Mouse (Mus musculus) hindbrain, embryonic 15.5 days (tissue): ENCODE results near the gene Scamp2. TPM values are rescaled to one million over a fixed set of nuclear protein-coding genes. Genes with fewer than 3 reads are reported as not detected.

Experiments used
- ATAC-seq: fragments of 200-750 bp; cut with Nextera tagmentation; 2 replicates; pipeline ENCODE4 v1.8.0; 2017; ENCODE audit warnings: low read depth, moderate number of reproducible peaks, moderate TSS enrichment; ENCODE audit not compliant: low FRiP score
- H3K27ac ChIP-seq: fragments of 300-500 bp; sonication (generic); replicated peaks from 2 replicates; pipeline ENCODE4 v1.5.1; 2015; ENCODE audit warnings: mild to moderate bottlenecking, inconsistent platforms
- H3K27me3 ChIP-seq: fragments of 300-500 bp; sonication (generic); 2 replicates; pipeline ENCODE4 v1.6.1; 2015; ENCODE audit warnings: control low read depth, inconsistent platforms
- H3K36me3 ChIP-seq: fragments of 300-500 bp; sonication (generic); 2 replicates; pipeline ENCODE4 v1.6.1; 2015; ENCODE audit warnings: control low read depth, inconsistent platforms
- H3K4me1 ChIP-seq: fragments of 300-500 bp; sonication (generic); replicated peaks from 2 replicates; pipeline ENCODE4 v1.6.1; 2015; ENCODE audit warnings: control low read depth, inconsistent platforms
- H3K4me2 ChIP-seq: fragments of 300-500 bp; sonication (generic); 2 replicates; pipeline ENCODE4 v1.6.1; 2015; ENCODE audit warnings: moderate library complexity, mild to moderate bottlenecking, inconsistent platforms
- H3K4me3 ChIP-seq: fragments of 300-500 bp; sonication (generic); 2 replicates; pipeline ENCODE4 v1.5.1; 2015; ENCODE audit warnings: mild to moderate bottlenecking, inconsistent platforms
- H3K9ac ChIP-seq: fragments of 300-500 bp; sonication (generic); 2 replicates; pipeline ENCODE4 v1.6.1; 2015; ENCODE audit warnings: inconsistent platforms
- H3K9me3 ChIP-seq: fragments of 300-500 bp; sonication (generic); 2 replicates; pipeline ENCODE4 v1.6.1; 2016; ENCODE audit warnings: control low read depth, inconsistent platforms
- WGBS: fragments of 180-500 bp; shearing (Covaris S2); methylation state at CpG from one replicate; pipeline ENCODE4 v1.1.7; 2015; 5-methylcytosine and 5-hydroxymethylcytosine counted together
- polyA plus RNA-seq: library from polyadenylated mRNA; unstranded; fragments of >200 nt; fragmentation: Nextera tagmentation; extraction: Ambion mirVana; gene quantifications from 2 replicates; pipeline ENCODE4 v1.2.1, GENCODE M21; 2015

Scamp2 gene
- polyA plus RNA-seq, 1 experiment from 2014 or later, result 48.9 TPM

DNA sequence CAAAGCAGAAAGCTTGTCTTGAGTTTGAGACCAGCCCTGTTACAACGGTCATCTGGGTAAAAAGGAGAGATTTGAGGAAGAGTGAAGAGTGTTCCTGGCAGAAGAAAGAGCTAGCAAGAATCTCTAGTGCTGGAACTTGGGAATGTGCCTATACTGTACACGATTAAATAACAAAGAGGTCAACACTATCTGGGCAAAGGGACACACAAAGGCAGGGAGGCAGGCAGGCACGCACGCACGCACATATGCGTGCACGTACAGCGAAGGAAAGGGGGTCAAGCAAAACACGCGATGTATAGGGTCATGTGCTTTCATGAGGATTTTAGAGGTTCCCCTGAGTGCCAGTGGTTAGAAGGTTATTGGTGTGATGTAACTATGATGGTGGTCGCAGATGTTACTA, 7.6 kb upstream of the Scamp2 start:
- 72% methylated on average over 11 of the region's 11 CpGs for WGBS
- no peak overlapping the region for H3K4me3 ChIP-seq

DNA sequence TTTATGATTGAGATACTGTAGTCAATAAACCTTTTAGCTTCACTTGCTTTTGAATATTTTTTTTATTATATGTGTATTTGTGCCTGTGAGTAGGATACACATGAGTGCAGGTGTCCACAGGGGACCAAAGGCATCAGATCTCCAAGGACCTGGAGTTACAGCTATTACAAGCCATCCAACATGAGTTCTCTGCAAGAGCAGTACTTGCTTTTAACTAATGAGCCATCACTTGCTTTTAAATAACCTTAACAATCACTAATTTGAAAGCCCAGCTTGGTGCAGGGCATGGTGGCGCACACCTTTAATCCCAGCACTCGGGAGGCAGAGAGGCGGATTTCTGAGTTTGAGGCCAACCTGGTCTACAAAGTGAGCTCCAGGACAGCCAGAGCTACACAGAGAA, 6.0 kb upstream of the Scamp2 start:
- Histone ChIP-seq H3K4me3 (no peak overlapping the region), H3K27me3 (no peaks in the 10 kb centered on the region), H3K36me3 (peaks cover 9% of the 10 kb centered on the region), H3K27ac (no peak overlapping the region), H3K4me1 (peaks cover 20% of the 10 kb centered on the region), H3K9ac (no peak overlapping the region), H3K4me2 (no peak overlapping the region), H3K9me3 (no peaks in the 10 kb centered on the region)
- WGBS, result 43% methylated on average over 3 of the region's 3 CpGs
- no peak for ATAC-seq

More for the DNA sequence above, 7.6 kb upstream of the Scamp2 start:
- no peaks in the 10 kb centered on the region for H3K9me3 ChIP-seq
- H3K9ac ChIP-seq, result no peak overlapping the region
- H3K36me3 ChIP-seq, result peaks cover 18% of the 10 kb centered on the region
- peaks cover 28% of the 10 kb centered on the region for H3K4me1 ChIP-seq
- no peak overlapping the region for H3K4me2 ChIP-seq
- H3K27ac ChIP-seq, result 0 out of 2 replicates have a peak overlapping the region, but pooled peaks have one; percentile 0
- ATAC-seq, result 0 out of 2 replicates have a peak, but pooled peaks have one; percentile 5
- H3K27me3 ChIP-seq, result no peaks in the 10 kb centered on the region

DNA sequence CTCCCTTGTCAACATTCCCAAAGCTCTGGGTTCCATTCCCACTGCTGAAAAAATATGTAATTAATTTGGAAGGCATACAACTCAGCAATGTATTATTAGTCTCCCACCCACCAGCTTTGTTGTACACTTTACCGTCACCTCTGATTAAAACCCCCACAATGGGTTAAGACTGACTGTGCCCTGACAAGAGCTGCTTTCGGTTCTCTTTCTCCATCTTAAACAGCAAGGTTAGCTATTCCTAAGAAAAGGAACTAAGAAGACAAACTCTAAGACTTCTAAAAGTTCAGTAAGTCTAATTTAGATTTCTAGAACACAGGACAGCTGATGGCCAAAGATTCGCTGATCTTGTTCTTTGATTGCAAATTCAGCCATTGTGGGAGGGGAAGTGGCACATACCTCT, 3.5 kb upstream of the Scamp2 start:
- H3K4me2 ChIP-seq, result no peak overlapping the region
- WGBS, result 81% methylated on average over 3 of the region's 3 CpGs

DNA sequence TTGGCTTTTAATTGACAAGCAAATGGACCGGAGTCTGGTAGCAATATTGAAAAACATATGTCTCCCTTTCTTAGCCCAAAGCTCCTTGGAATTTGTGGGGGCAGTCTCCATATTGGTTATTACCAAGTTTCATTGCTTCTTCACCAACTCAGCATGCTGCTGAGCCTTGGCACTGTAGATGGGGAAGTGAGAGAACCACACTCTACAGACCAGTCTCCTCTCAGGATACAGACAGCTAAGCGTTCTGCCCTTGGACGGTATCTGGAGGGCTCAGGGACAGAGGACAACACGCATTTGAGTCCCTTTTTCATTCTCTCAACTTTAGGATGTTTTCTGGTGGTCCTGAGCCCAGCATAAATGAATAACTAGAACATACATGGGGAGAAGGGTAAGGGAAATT, 2.1 kb upstream of the Scamp2 start:
- Histone ChIP-seq H3K27ac (no peak overlapping the region), H3K4me3 (no peak overlapping the region), H3K36me3 (no peaks in the 10 kb centered on the region), H3K4me2 (no peak overlapping the region), H3K9me3 (no peaks in the 10 kb centered on the region), H3K4me1 (peaks cover 27% of the 10 kb centered on the region), H3K9ac (no peak overlapping the region), H3K27me3 (no peaks in the 10 kb centered on the region)
- 87% methylated on average over 4 of the region's 4 CpGs for WGBS
- ATAC-seq, result no peak

More for the DNA sequence above, 3.5 kb upstream of the Scamp2 start:
- H3K27ac ChIP-seq, result no peak overlapping the region
- no peak overlapping the region for H3K4me3 ChIP-seq
- H3K36me3 ChIP-seq, result no peaks in the 10 kb centered on the region
- H3K9me3 ChIP-seq, result no peaks in the 10 kb centered on the region
- no peak for ATAC-seq
- H3K4me1 ChIP-seq, result peaks cover 21% of the 10 kb centered on the region
- H3K27me3 ChIP-seq, result no peaks in the 10 kb centered on the region
- no peak overlapping the region for H3K9ac ChIP-seq

DNA sequence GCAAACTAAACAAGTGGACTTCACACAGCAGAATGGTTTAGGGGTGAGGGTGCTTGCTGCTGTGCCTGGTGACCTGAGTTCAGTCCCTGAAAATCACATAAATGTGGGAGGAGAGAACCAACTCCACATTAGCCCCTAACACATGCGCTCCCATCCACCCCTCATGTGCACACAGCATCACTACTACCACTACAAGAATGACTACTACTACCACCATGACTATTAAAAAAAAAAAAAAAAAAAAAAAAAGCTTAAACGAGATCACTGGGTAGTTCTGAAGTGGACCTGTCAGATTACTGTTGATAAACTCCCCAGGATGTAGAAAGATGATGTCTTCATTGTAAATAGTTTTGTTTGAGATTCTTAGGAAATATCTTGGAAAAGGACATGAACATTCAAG, 1.2 kb upstream of the Scamp2 start:
- H3K4me3 ChIP-seq, result no peak overlapping the region
- H3K9ac ChIP-seq, result no peak overlapping the region
- H3K4me2 ChIP-seq, result no peak overlapping the region
- ATAC-seq, result no peak
- no peaks in the 10 kb centered on the region for H3K9me3 ChIP-seq
- peaks cover 30% of the 10 kb centered on the region for H3K4me1 ChIP-seq
- H3K27me3 ChIP-seq, result no peaks in the 10 kb centered on the region
- H3K36me3 ChIP-seq, result no peaks in the 10 kb centered on the region
- no peak overlapping the region for H3K27ac ChIP-seq
- 89% methylated on average over 2 of the region's 2 CpGs for WGBS

DNA sequence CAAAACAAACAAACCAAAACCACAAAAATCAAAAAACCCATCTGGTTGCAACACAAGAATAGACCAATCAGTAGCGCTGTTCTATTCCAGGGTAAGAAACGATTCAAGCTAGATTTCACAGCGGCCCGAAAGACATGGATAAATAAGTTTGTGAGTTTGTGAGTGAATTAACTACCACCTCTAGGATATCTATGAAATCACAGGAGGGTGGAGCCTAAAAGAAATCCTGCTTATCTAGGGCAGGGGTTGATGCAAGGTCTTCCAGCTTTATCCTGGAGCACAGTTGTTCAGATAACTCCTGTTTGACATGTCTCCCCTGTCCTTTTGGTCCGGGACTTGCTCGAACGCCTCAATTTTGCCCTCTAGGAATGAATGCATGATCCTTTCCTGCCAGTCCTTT, 480 bp upstream of the Scamp2 start:
- Histone ChIP-seq H3K4me2 (peak overlapping the region; percentile 84), H3K36me3 (no peaks in the 10 kb centered on the region), H3K9ac (peak overlapping the region; percentile 64), H3K4me3 (peak overlapping the region; percentile 75), H3K9me3 (no peaks in the 10 kb centered on the region), H3K4me1 (peaks cover 31% of the 10 kb centered on the region), H3K27ac (peak overlapping the region; percentile 88), H3K27me3 (no peaks in the 10 kb centered on the region)
- 22% methylated on average over 7 of the region's 7 CpGs for WGBS
- ATAC-seq, result no peak

DNA sequence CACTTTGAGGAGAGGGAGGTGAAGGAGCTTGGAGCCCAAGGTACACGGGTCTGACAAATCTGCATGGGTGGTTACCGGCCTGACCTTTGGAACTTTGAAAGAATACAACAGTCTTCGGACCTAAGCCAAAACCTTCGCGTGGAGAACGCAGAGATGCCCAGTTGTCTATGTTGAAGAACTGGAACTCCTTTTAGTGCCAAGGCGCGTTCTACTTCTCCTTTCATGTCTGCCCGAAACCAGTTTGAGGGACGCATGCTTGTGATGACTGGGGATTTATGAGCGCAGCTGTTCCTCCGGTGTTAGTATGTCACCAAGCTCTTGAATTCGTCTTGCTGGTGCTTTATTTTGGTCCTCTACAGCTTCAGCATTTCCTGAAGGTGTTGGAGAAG, 962 bp downstream of the Scamp2 start:
- H3K4me3 ChIP-seq, result peak overlapping the region; percentile 75
- 82% methylated on average over 13 of the region's 13 CpGs for WGBS
- no peaks in the 10 kb centered on the region for H3K36me3 ChIP-seq
- peaks cover 45% of the 10 kb centered on the region for H3K4me1 ChIP-seq
- H3K4me2 ChIP-seq, result peak overlapping the region; percentile 84
- H3K27me3 ChIP-seq, result no peaks in the 10 kb centered on the region
- H3K9me3 ChIP-seq, result no peaks in the 10 kb centered on the region
- no peak overlapping the region; the same call in 1 of the 2 replicates for H3K9ac ChIP-seq
- no peak for ATAC-seq
- no peak overlapping the region for H3K27ac ChIP-seq

DNA sequence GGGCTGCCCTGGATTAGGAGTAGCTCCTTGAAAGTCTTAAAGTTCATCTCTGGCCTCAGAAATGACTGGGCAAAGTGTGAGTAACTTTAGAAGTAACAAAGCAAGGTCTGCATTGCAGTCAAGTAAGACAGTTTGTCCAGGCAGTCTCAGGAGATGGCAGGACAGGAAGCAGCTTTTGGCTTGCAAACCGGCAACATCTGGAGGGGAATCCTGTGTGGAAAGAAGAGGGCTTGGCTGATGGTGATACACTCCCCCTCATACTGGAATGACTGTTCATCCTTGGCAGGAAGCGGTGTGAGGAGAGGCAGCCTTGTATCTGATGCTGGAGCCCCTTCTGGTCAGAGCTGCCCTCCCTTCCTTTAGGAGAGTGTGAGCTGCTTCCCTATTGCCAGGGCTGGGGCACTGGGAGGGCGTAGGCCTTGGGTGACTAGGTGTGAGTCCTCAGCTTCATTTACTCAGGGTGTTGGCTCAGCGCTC, 2.2 kb downstream of the Scamp2 start:
- Histone ChIP-seq H3K4me2 (no peak overlapping the region), H3K27me3 (no peaks in the 10 kb centered on the region), H3K9ac (no peak overlapping the region), H3K4me1 (peaks cover 47% of the 10 kb centered on the region), H3K27ac (no peak overlapping the region), H3K36me3 (no peaks in the 10 kb centered on the region), H3K4me3 (no peak overlapping the region), H3K9me3 (no peaks in the 10 kb centered on the region)
- no peak for ATAC-seq
- 84% methylated on average over 4 of the region's 4 CpGs for WGBS

DNA sequence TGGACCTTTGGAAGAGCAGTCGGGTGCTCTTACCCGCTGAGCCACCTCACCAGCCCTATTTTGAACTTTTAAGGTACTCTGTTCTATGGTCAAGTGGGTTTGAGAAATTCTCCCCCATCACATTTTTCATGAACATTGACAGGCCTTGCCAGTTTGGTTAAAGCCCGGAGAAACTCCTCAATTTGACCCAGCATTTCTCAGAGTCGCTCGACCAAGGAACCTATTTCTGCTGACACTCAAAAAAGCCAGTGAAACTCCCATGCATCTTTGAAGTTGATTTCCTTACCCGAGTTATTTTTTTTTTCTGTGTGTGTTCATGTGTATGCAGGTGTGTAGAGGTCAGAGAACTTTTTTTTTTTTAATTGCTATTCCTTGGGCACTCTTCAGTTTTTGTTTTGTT, 3.9 kb downstream of the Scamp2 start:
- Histone ChIP-seq H3K36me3 (peaks cover 16% of the 10 kb centered on the region), H3K4me2 (no peak overlapping the region), H3K4me3 (no peak overlapping the region), H3K9ac (no peak overlapping the region), H3K27me3 (no peaks in the 10 kb centered on the region), H3K27ac (no peak overlapping the region), H3K4me1 (peaks cover 47% of the 10 kb centered on the region), H3K9me3 (no peaks in the 10 kb centered on the region)
- no peak for ATAC-seq
- WGBS, result 91% methylated on average over 6 of the region's 6 CpGs

DNA sequence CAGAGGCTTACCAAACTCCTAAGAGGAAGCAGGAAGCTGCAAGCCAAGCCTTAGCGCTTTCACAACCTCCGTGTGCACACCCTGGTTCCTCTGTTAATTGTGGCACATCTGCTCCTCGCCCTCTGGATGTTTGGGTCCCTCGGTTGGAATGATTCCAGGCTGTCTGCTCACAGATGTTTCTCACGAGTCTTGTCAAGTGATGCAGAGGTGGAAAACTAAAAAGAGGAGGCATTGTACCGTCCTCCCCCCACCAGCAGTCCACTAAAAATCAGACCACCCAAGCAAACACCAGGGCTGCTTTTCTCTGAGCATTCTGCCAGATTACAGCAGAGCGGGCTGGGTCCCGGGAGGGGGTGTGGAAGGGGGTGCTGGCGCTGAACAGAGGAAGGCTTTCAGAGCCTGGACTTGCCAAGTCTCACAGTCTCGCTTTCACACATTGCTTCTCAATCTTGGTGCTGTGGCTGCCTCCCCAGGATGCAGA, 5.0 kb downstream of the Scamp2 start:
- WGBS, result 46% methylated on average over 10 of the region's 10 CpGs
- Histone ChIP-seq H3K4me2 (no peak overlapping the region), H3K27ac (peak overlapping the region; percentile 43), H3K4me3 (no peak overlapping the region), H3K9ac (no peak overlapping the region), H3K36me3 (peaks cover 19% of the 10 kb centered on the region), H3K27me3 (no peaks in the 10 kb centered on the region), H3K4me1 (peaks cover 41% of the 10 kb centered on the region), H3K9me3 (no peaks in the 10 kb centered on the region)
- peak; percentile 32; the same call in 1 of the 2 replicates for ATAC-seq

DNA sequence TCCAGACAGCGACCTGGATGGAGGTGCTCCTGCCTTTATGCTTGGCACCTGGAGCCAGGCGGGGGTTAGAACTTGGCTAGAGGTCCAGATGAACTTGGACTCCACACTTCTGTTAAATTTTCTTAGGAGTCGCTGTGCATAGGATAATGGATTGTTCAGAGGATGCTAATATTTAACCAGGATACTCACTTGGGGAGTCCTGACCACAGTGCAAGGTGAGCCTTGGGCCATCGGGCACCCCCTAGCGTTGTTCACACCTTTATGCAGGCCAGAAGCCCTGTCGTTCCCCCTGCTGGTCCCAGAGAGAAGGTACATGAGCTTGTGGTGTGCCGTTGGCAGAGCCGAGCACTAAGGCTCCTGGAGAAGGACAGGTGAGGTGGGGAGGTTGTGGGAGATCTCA, 6.1 kb downstream of the Scamp2 start:
- Histone ChIP-seq H3K36me3 (peaks cover 25% of the 10 kb centered on the region), H3K27me3 (no peaks in the 10 kb centered on the region), H3K27ac (no peak overlapping the region), H3K4me1 (peaks cover 34% of the 10 kb centered on the region), H3K9ac (no peak overlapping the region), H3K9me3 (no peaks in the 10 kb centered on the region), H3K4me3 (no peak overlapping the region), H3K4me2 (no peak overlapping the region)
- 69% methylated on average over 8 of the region's 8 CpGs for WGBS
- ATAC-seq, result no peak

DNA sequence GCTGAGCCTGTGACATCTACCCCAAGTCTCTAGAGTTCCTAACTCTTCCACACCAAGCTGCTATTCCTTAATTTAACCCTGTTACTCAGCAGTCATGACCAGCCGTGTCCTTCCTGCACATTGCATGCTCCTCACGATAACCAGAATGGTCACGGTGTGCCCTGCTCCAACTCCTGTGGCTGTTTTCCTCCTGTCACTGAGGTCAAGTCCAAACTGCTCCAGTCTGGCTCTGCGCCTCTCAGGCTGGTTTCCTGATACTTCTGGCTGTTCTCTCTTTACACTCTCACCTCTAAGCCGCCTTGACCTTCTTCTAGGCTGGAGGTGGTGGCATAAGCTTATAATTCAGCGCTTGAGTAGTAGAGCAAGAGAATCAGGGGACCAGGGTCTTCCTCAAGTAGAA, 7.8 kb downstream of the Scamp2 start:
- Histone ChIP-seq H3K36me3 (peaks cover 25% of the 10 kb centered on the region), H3K9me3 (no peaks in the 10 kb centered on the region)
- 95% methylated on average over 6 of the region's 6 CpGs for WGBS

DNA sequence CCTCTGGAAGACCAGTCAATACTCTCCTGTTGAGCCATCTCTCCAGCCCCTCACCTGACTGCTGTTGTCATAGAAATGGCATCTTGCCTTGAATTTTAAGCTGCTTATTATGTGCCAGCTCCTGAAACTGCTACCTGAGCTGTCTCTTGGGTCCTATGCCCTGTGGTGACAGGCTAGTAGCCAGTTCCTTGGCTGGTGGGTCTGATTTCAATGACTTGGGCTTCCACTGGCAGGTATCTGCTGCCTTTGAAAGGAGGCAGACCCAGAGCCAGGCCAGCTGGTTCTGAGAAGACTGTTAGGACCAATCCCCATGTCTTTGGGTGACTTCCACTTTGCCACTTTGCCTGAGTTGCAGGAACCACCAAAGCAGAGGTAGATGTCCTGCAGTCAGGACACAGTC, 13.7 kb downstream of the Scamp2 start:
- Histone ChIP-seq H3K4me3 (no peak overlapping the region), H3K36me3 (peaks cover 29% of the 10 kb centered on the region), H3K27ac (no peak overlapping the region), H3K9me3 (no peaks in the 10 kb centered on the region), H3K9ac (no peak overlapping the region), H3K27me3 (no peaks in the 10 kb centered on the region), H3K4me2 (no peak overlapping the region), H3K4me1 (no peaks in the 10 kb centered on the region)
- no peak for ATAC-seq

More for the DNA sequence above, 7.8 kb downstream of the Scamp2 start:
- ATAC-seq, result no peak
- H3K4me1 ChIP-seq, result peaks cover 20% of the 10 kb centered on the region
- no peaks in the 10 kb centered on the region for H3K27me3 ChIP-seq
- H3K4me3 ChIP-seq, result no peak overlapping the region
- H3K4me2 ChIP-seq, result no peak overlapping the region
- H3K27ac ChIP-seq, result no peak overlapping the region
- H3K9ac ChIP-seq, result no peak overlapping the region
